Mouse (Mus musculus) ovary, postnatal 10 days (tissue): ENCODE data around the gene Stk24.

Experiments used
- DNase-seq: peaks from one replicate; pipeline ENCODE4 v3.0.0; 2022; ENCODE audit warnings: low spot score

Gene Stk24

GRCm38 (mm10) chr14:121379116-121379826 lies 540 bp downstream of the Stk24 start:
- DNase-seq = peak; percentile 78

GRCm38 (mm10) chr14:121378243-121379115 lies 1.3 kb downstream of the Stk24 start:
- peak; percentile 38 for DNase-seq

GRCm38 (mm10) chr14:121376566-121376965 lies 3.2 kb downstream of the Stk24 start:
- DNase-seq = no peak

- DNase-seq = no peak
Measured at GRCm38 (mm10) chr14:121373901-121374300, 5.9 kb downstream of the Stk24 start.

GRCm38 (mm10) chr14:121373020-121373419 lies 6.8 kb downstream of the Stk24 start:
- DNase-seq = no peak

- no peak for DNase-seq
Measured at GRCm38 (mm10) chr14:121371911-121372820, 7.6 kb downstream of the Stk24 start.

- no peak for DNase-seq
Measured at GRCm38 (mm10) chr14:121369385-121369784, 10.4 kb downstream of the Stk24 start.

GRCm38 (mm10) chr14:121368108-121368705 lies 11.6 kb downstream of the Stk24 start:
- no peak for DNase-seq

- no peak for DNase-seq
Measured at GRCm38 (mm10) chr14:121365991-121366728, 13.7 kb downstream of the Stk24 start.

- DNase-seq = no peak
Measured at GRCm38 (mm10) chr14:121365390-121365789, 14.4 kb downstream of the Stk24 start.

GRCm38 (mm10) chr14:121364282-121364681 lies 15.5 kb downstream of the Stk24 start:
- no peak for DNase-seq

GRCm38 (mm10) chr14:121361319-121362114 lies 18.3 kb downstream of the Stk24 start:
- DNase-seq = no peak

- no peak for DNase-seq
Measured at GRCm38 (mm10) chr14:121359850-121360249, 20.0 kb downstream of the Stk24 start.

- no peak for DNase-seq
Measured at GRCm38 (mm10) chr14:121359015-121359414, 20.8 kb downstream of the Stk24 start.

GRCm38 (mm10) chr14:121358327-121358726 lies 21.5 kb downstream of the Stk24 start:
- DNase-seq = no peak

GRCm38 (mm10) chr14:121356336-121356862 lies 23.4 kb downstream of the Stk24 start:
- no peak for DNase-seq

GRCm38 (mm10) chr14:121355732-121356131 lies 24.1 kb downstream of the Stk24 start:
- DNase-seq = no peak

- DNase-seq = no peak
Measured at GRCm38 (mm10) chr14:121353648-121354377, 26.0 kb downstream of the Stk24 start.

GRCm38 (mm10) chr14:121352744-121353143 lies 27.1 kb downstream of the Stk24 start:
- no peak for DNase-seq
